Mouse (Mus musculus) cerebellum, adult 2 months (tissue): Measurements from ENCODE around the gene Eif4g2. TPM values are rescaled to one million over a fixed set of nuclear protein-coding genes. Genes with fewer than 3 reads are reported as not detected.

Source experiments
- DNase-seq, 2 experiments: peaks; one replicate each; pipeline ENCODE4 v3.0.0; 2021
- H3K27ac ChIP-seq: fragments of 200-500 bp; 2 replicates; pipeline ENCODE4 v1.5.1; 2012; ENCODE audit warnings: low read length, control low read depth, inconsistent platforms; ENCODE audit not compliant: insufficient read depth
- H3K27me3 ChIP-seq: fragments of 200-500 bp; 2 replicates; pipeline ENCODE4 v1.6.1; 2012; ENCODE audit warnings: inconsistent platforms, mild to moderate bottlenecking, low read length, moderate library complexity; ENCODE audit not compliant: control insufficient read depth, insufficient read depth
- H3K4me1 ChIP-seq: fragments of 200-500 bp; 2 replicates; pipeline ENCODE4 v1.6.1; 2011; ENCODE audit warnings: low read length; ENCODE audit not compliant: control insufficient read depth, insufficient read depth
- H3K4me3 ChIP-seq: fragments of 200-500 bp; replicated peaks from 2 replicates; pipeline ENCODE3; 2011; ENCODE audit warnings: mild to moderate bottlenecking, low read depth, low read length, control low read depth; ENCODE audit not compliant: insufficient read depth
- CTCF ChIP-seq: fragments of 200-500 bp; IDR thresholded peaks from 2 replicates; pipeline ENCODE4 v1.5.1; 2011; ENCODE audit warnings: low read depth, mild to moderate bottlenecking, control low read depth, low read length, moderate library complexity, borderline replicate concordance; ENCODE audit not compliant: insufficient read depth
- POLR2A ChIP-seq: fragments of 200-500 bp; IDR thresholded peaks from 2 replicates; pipeline ENCODE4 v1.6.1; 2011; ENCODE audit warnings: low read length, control low read depth, borderline replicate concordance; ENCODE audit not compliant: insufficient read depth
- WGBS: fragments of 180-500 bp; shearing (Covaris S2); methylation state at CpG from one replicate; pipeline ENCODE4 v1.1.7; 2018; 5-methylcytosine and 5-hydroxymethylcytosine counted together
- polyA plus RNA-seq: library from polyadenylated mRNA; depleted of rRNA; stranded (reverse); fragments of >200 nt; gene quantifications from 2 replicates; pipeline ENCODE4 v1.2.3, GENCODE M21; 2012

Eif4g2 gene
- polyA plus RNA-seq, 1 experiment, result 290 TPM

DNA sequence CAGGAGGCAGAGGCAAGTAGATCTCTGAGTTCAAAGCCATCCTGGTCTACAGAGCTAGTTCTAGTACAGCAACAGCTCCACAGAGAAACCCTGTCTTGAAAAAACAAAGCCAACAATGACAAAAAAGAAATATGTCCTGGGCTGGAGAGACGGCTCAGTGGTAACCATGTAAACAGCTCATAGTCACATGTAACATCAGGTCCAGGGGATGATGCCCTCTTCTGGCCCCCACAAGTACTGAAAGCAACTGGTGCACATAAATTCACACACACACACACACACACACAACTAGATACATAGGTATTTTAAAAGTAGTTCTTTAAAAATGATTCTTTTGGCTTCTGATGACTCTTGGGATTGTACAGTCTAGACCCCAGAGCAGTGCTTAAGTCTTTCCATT, 19.9 kb downstream of the Eif4g2 start:
- Histone ChIP-seq H3K4me3 (no peak overlapping the region), H3K27me3 (no peaks in the 10 kb centered on the region), H3K4me1 (no peaks in the 10 kb centered on the region), H3K27ac (no peak overlapping the region)
- no peak for DNase-seq
- 97% methylated on average over 1 of the region's 1 CpGs for WGBS
- TF ChIP-seq CTCF (no peak), POLR2A (no peak)

DNA sequence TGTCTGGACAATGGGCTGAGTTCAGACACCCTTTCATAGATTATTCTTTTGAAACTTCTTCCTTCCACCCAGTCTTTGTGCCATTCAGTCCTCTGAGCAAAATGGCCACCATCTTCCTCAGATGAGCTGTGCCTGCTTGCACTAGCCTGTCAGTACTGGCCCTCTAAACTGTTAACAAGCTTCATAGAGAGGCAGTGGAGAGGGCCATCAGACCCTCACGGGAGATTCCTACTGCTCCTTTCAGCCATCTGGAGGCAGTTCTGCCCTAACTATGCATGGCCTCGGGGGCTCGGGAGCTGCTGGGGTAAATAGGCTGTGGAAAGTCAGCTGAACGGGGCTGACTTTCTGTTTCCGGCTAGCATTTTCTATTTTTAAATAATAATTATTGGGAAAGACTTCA, 23.3 kb downstream of the Eif4g2 start:
- H3K27me3 ChIP-seq, result no peaks in the 10 kb centered on the region
- no peaks in the 10 kb centered on the region for H3K4me1 ChIP-seq
- no peak for DNase-seq
- WGBS, result 62% methylated on average over 5 of the region's 5 CpGs
- TF ChIP-seq POLR2A, result no peak
- TF ChIP-seq CTCF, result no peak
- H3K4me3 ChIP-seq, result no peak overlapping the region
- H3K27ac ChIP-seq, result no peak overlapping the region

DNA sequence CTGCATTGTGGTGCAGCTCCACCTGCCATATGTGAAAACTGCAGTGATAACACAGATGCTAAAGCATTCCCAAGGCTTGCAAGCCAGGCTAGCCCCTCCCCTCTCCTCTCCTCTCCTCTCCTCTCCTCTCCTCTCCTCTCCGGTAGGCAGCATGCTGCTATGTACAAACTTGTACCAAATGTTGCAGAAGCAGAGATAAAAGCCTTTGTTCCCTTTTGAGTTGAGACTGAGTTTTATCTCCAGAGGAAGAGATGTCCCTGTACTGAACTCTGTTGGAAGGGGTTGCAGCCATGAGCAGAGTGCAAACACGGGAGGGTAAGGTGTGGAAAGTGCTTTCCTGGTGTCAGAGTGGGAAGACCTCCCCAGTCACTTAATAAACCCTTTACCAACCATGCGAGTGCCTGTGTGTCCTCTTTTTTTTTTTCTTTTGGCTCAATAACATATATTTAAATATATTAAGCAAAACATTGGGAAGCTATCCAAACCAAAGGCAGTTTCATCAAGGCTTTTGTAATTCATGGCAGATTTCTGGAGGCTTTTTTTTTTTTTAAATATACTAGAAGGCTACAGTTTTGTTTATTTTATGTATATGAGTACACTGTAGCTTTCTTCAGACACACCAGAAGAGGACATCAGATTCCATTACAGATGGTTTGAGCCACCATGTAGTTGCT, 26.7 kb downstream of the Eif4g2 start:
- H3K27ac ChIP-seq, result no peak overlapping the region
- WGBS, result 84% methylated on average over 3 of the region's 3 CpGs

DNA sequence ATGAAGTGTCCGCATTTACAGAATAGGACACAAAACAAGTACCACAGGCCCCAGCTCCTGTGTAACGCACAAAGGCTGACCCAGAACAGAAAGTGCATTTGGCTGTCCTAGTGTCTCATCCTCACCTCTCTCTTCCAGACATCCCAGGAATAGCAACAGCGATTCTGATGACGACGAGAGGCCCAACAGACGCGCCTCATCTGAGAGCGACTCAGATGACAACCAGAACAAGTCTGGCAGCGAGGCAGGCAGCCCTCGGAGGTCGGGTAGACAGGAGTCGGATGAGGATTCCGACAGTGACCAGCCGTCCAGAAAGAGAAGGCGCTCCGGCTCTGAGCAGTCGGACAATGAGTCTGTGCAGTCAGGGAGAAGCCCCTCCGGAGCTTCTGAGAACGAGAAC, 27.6 kb downstream of the Eif4g2 start:
- no peak for DNase-seq
- 89% methylated on average over 19 of the region's 19 CpGs for WGBS
- TF ChIP-seq POLR2A, result no peak
- TF ChIP-seq CTCF, result no peak
- Histone ChIP-seq H3K27ac (no peak overlapping the region), H3K4me3 (no peak overlapping the region), H3K4me1 (no peaks in the 10 kb centered on the region), H3K27me3 (no peaks in the 10 kb centered on the region)

More for the DNA sequence above, 26.7 kb downstream of the Eif4g2 start:
- TF ChIP-seq CTCF, result no peak
- no peak for TF ChIP-seq POLR2A
- Histone ChIP-seq H3K4me1 (no peaks in the 10 kb centered on the region), H3K4me3 (no peak overlapping the region), H3K27me3 (no peaks in the 10 kb centered on the region)
- DNase-seq, result no peak

DNA sequence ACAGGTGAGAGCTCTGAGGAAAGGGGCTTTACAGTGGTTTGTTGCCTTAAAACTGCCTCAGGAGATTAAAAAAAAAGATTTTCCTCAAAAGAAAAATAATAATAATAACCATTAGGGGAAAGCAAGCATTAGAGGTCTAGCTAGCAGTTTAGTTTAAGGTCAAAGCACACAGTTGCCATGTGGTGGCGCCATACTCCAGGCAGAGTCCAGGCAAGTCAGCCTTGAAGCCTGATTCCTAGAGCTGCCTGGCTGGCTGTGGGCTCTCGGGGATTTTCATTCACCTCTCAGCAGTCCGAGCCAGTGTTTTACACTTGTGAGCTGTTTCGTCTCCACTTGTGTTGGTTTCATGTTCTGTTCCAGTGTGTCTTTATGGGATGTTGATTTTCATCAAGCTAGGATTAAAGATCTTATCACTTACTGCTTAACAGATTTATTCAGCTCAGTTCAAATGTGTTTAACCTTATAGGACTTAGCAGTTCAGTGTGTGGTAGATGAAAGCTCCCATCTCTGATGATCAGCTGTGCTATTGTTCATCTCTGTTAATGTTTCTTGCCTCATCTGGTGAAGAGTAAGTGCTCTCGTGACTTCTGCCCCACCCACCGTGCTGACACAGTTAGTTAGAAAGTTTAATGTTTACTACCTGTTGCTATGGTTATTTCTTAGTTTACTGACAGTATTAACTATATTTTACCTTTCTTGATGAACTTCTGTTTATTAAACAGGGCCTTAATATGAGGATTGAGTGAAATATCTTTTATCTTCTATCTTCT, 33.0 kb downstream of the Eif4g2 start:
- H3K27me3 ChIP-seq, result no peaks in the 10 kb centered on the region
- no peaks in the 10 kb centered on the region for H3K4me1 ChIP-seq
- H3K27ac ChIP-seq, result no peak overlapping the region
- TF ChIP-seq POLR2A (no peak), CTCF (peak; percentile 82)
- WGBS, result 43% methylated on average over 6 of the region's 6 CpGs
- no peak overlapping the region for H3K4me3 ChIP-seq
- DNase-seq, result peak; percentile 51 to 56

DNA sequence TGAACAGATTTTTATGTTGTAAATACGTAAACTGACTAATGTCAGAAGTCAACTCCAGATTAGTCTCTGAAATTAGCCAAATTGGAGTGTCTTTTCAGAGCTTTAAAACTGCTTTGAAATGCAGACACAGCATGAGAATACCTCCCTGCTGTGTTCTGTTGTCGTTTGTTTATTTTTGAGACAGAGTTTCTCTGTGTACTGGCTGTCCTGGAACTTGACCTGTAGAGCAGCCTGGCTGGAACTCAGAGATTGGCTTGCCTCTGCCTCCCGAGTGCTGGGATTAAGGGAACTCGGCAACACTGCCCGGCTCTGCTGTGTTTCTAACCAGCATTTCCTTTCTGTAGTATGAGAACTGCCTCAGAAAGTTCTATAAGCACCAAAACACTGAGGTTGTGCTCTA, 33.9 kb downstream of the Eif4g2 start:
- Histone ChIP-seq H3K27me3 (no peaks in the 10 kb centered on the region), H3K27ac (no peak overlapping the region), H3K4me3 (no peak overlapping the region), H3K4me1 (no peaks in the 10 kb centered on the region)
- WGBS, result 61% methylated on average over 5 of the region's 5 CpGs
- no peak for TF ChIP-seq CTCF
- DNase-seq, result no peak

DNA sequence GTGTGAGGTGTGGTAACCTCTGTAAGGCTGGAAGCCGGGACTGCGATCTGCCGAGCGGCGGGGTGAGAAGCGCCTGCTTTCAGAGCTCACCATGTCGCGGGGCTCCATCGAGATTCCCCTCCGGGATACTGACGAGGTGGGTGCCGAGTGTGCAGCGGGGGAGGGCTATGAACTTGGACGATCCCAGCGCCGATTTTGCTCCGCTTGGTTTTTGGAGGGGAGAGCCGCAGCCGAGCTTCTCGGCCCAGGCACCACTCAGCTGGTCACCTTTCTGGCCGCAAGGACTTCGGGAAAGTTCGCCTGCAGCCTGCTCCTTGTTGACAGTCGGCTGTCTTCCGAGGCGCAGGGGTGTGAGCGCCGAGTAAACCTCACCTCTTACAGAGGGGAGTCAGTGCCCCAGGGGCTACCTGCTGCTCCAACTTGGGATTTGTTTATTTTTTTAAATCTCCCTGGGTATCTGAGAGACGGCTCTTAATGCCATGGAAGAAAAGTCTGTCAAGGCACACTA, 53.7 kb downstream of the Eif4g2 start:
- no peak overlapping the region for H3K27ac ChIP-seq
- peak overlapping the region; percentile 96 for H3K4me3 ChIP-seq
- no peak for DNase-seq
- H3K27me3 ChIP-seq, result no peaks in the 10 kb centered on the region
- WGBS, result under 1% methylated on average over 29 of the region's 29 CpGs
- no peak for TF ChIP-seq POLR2A
- H3K4me1 ChIP-seq, result no peaks in the 10 kb centered on the region; the same call in 1 of the 2 replicates
